Mouse (Mus musculus) midbrain, embryonic 12.5 days (tissue): ENCODE measurements around the gene Tdg. TPM values are rescaled to one million over a fixed set of nuclear protein-coding genes. Genes with fewer than 3 reads are reported as not detected.

ENCODE experiments used
- ATAC-seq: fragments of 200-750 bp; cut with Nextera tagmentation; 2 replicates; pipeline ENCODE4 v1.8.0; 2017; ENCODE audit warnings: low read depth, moderate TSS enrichment, moderate library complexity; ENCODE audit not compliant: low FRiP score
- H3K27ac ChIP-seq: fragments of 300-500 bp; sonication (generic); replicated peaks from 2 replicates; pipeline ENCODE4 v1.5.1; 2016; ENCODE audit warnings: mild to moderate bottlenecking
- H3K27me3 ChIP-seq: fragments of 300-500 bp; sonication (generic); 2 replicates; pipeline ENCODE4 v1.6.1; 2016; ENCODE audit warnings: mild to moderate bottlenecking
- H3K36me3 ChIP-seq: fragments of 300-500 bp; sonication (generic); 2 replicates; pipeline ENCODE4 v1.6.1; 2016
- H3K4me1 ChIP-seq: fragments of 300-500 bp; sonication (generic); 2 replicates; pipeline ENCODE4 v1.6.1; 2016
- H3K4me2 ChIP-seq: fragments of 300-500 bp; sonication (generic); replicated peaks from 2 replicates; pipeline ENCODE4 v1.6.1; 2016; ENCODE audit warnings: mild to moderate bottlenecking, moderate library complexity
- H3K4me3 ChIP-seq: fragments of 300-500 bp; sonication (generic); 2 replicates; pipeline ENCODE4 v1.5.1; 2016; ENCODE audit warnings: mild to moderate bottlenecking
- H3K9ac ChIP-seq: fragments of 300-500 bp; sonication (generic); replicated peaks from 2 replicates; pipeline ENCODE4 v1.6.1; 2016; ENCODE audit warnings: mild to moderate bottlenecking, moderate library complexity
- H3K9me3 ChIP-seq: fragments of 300-500 bp; sonication (generic); 2 replicates; pipeline ENCODE4 v1.6.1; 2016; ENCODE audit warnings: mild to moderate bottlenecking
- WGBS: fragments of 180-500 bp; shearing (Covaris S2); methylation state at CpG from one replicate; pipeline ENCODE4 v1.1.7; 2016; 5-methylcytosine and 5-hydroxymethylcytosine counted together
- polyA plus RNA-seq: library from polyadenylated mRNA; unstranded; fragments of >200 nt; fragmentation: Nextera tagmentation; extraction: Ambion mirVana; gene quantifications from 2 replicates; pipeline ENCODE4 v1.2.1, GENCODE M21; 2016

The Tdg gene
- polyA plus RNA-seq, 1 experiment from 2014 or later, result 290 TPM

- peaks cover 14% of the 10 kb centered on the region for H3K4me1 ChIP-seq
- peak overlapping the region; percentile 71 for H3K4me2 ChIP-seq
- WGBS, result under 1% methylated on average over 41 of the region's 42 CpGs
- 0 out of 2 replicates have a peak, but pooled peaks cover 4% of the 10 kb centered on the region for H3K36me3 ChIP-seq
- H3K4me3 ChIP-seq, result peak overlapping the region; percentile 86
- ATAC-seq, result peak; percentile 96
- peak overlapping the region; percentile 84 for H3K9ac ChIP-seq
- H3K27me3 ChIP-seq, result no peaks in the 10 kb centered on the region
- H3K9me3 ChIP-seq, result no peaks in the 10 kb centered on the region
- H3K27ac ChIP-seq, result peak overlapping the region; percentile 67
Measured at GRCm38 (mm10) chr10:82698712-82699261, 69.2 kb downstream of the Tdg start.

GRCm38 (mm10) chr10:82699296-82699941, 69.8 kb downstream of the Tdg start:
- Histone ChIP-seq H3K9ac (peak overlapping the region; percentile 84), H3K4me2 (peak overlapping the region; percentile 71), H3K27me3 (no peaks in the 10 kb centered on the region), H3K9me3 (no peaks in the 10 kb centered on the region), H3K36me3 (0 out of 2 replicates have a peak, but pooled peaks cover 8% of the 10 kb centered on the region), H3K27ac (peak overlapping the region; percentile 67), H3K4me1 (peaks cover 14% of the 10 kb centered on the region), H3K4me3 (peak overlapping the region; percentile 86)
- peak; percentile 89 for ATAC-seq
- WGBS, result under 1% methylated on average over 42 of the region's 59 CpGs

Other genes starting within 250 kb of the Tdg start
- not detected in 2 replicates for gene Gm1553, start 137.2 kb upstream of the Tdg start, polyA plus RNA-seq
- gene 1190007I07Rik, start 6.6 kb upstream of the Tdg start, polyA plus RNA-seq, result 35.5 and 40.6 TPM in 2 replicates
- 3.1 and 3.6 TPM in 2 replicates for gene Glt8d2, start 60.8 kb downstream of the Tdg start, polyA plus RNA-seq
- gene Hcfc2, start 66.3 kb downstream of the Tdg start, polyA plus RNA-seq, result 43.3 and 46.5 TPM in 2 replicates
- gene Nfyb, start 134.3 kb downstream of the Tdg start, polyA plus RNA-seq, result 58.3 and 69.0 TPM in 2 replicates
- 174 and 176 TPM in 2 replicates for gene Txnrd1, start 204.1 kb downstream of the Tdg start, polyA plus RNA-seq
- 0.69 and 0.80 TPM in 2 replicates for gene Eid3, start 236.8 kb downstream of the Tdg start, polyA plus RNA-seq